Mouse (Mus musculus): Measurements from ENCODE around the gene Zfp687. TPM values are rescaled to one million over a fixed set of nuclear protein-coding genes. Genes with fewer than 3 reads are reported as not detected.

Gene Zfp687
- total and polyA plus RNA-seq, 2 experiments from 2014 or later = 18.0 to 35.4 TPM

- no peak for TF ChIP-seq CTCF (IDR thresholded peaks at IDR 0.05; ENCODE audit: low read depth)
- no peak overlapping the region for H3K4me3 ChIP-seq (ENCODE audit: low read length)
- H3K27ac ChIP-seq = no peak overlapping the region
- no peaks in the 10 kb centered on the region for H3K4me1 ChIP-seq (ENCODE audit: insufficient read depth, low read length)
- DNase-seq (ENCODE audit: low spot score) = no peak
- H3K9me3 ChIP-seq (ENCODE audit: low read length) = no peaks in the 10 kb centered on the region
- H3K4me2 ChIP-seq (ENCODE audit: low read depth, low read length) = no peak overlapping the region
- peaks cover 31% of the 10 kb centered on the region for H3K36me3 ChIP-seq (ENCODE audit: insufficient read depth, low read length)
- no peaks in the 10 kb centered on the region for H3K27me3 ChIP-seq (ENCODE audit: insufficient read depth, low read length)
- H3K9ac ChIP-seq (replicated peaks; ENCODE audit: low read length) = no peak overlapping the region
- no peak for ATAC-seq
These were observed 27.7 kb downstream of the Zfp687 start for GRCm38 (mm10) chr3:94987578-94987977.

DNA sequence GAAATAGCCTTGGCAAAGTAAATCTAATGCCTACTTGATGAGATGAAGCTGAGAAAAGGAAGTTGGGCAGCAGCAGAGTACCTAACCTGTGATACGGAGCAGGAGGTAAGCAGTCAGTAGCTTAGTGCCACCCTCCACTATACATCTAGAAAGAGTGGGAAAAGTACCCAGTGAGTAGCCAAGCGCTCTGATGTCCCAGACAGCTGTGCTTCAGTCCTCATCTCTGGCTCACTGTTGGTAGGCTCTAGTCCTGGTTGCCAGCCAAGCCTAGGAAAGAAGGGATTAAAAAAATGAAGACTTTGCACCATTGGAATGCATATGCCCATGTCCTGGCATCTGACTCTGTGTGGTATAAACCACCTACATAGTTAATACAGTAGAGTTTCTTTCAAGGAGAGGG, 29.7 kb downstream of the Zfp687 start:
- no peak for TF ChIP-seq CTCF (IDR thresholded peaks at IDR 0.05; ENCODE audit: low read depth)
- Histone ChIP-seq H3K4me3 (ENCODE audit: low read length) (no peak overlapping the region), H3K36me3 (ENCODE audit: insufficient read depth, low read length) (peaks cover 33% of the 10 kb centered on the region), H3K9ac (replicated peaks; ENCODE audit: low read length) (no peak overlapping the region), H3K27ac (no peak overlapping the region), H3K27me3 (ENCODE audit: insufficient read depth, low read length) (no peaks in the 10 kb centered on the region), H3K9me3 (ENCODE audit: low read length) (no peaks in the 10 kb centered on the region), H3K4me2 (ENCODE audit: low read depth, low read length) (no peak overlapping the region), H3K4me1 (ENCODE audit: insufficient read depth, low read length) (no peaks in the 10 kb centered on the region)
- no peak for DNase-seq (ENCODE audit: low spot score)
- 95% methylated on average over 2 of the region's 2 CpGs for WGBS
- ATAC-seq = no peak

DNA sequence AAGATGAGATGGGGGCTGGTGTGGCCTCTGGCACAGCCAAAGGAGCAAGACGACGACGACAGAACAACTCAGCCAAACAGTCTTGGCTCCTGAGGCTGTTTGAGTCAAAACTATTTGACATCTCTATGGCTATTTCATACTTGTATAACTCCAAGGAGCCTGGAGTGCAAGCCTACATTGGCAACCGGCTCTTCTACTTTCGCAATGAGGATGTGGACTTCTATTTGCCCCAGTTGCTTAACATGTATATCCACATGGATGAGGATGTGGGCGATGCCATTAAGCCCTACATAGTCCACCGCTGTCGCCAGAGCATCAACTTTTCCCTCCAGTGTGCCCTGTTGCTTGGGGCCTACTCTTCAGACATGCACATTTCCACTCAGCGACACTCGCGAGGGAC, 30.9 kb downstream of the Zfp687 start:
- H3K27ac ChIP-seq = no peak overlapping the region
- TF ChIP-seq CTCF (IDR thresholded peaks at IDR 0.05; ENCODE audit: low read depth) = no peak
- WGBS = 93% methylated on average over 11 of the region's 11 CpGs
- no peak overlapping the region for H3K4me2 ChIP-seq (ENCODE audit: low read depth, low read length)
- H3K27me3 ChIP-seq (ENCODE audit: insufficient read depth, low read length) = no peaks in the 10 kb centered on the region
- H3K4me3 ChIP-seq (ENCODE audit: low read length) = no peak overlapping the region
- H3K4me1 ChIP-seq (ENCODE audit: insufficient read depth, low read length) = no peaks in the 10 kb centered on the region
- ATAC-seq (no peak), DNase-seq (ENCODE audit: low spot score) (no peak)
- no peak overlapping the region for H3K9ac ChIP-seq (replicated peaks; ENCODE audit: low read length)
- peaks cover 30% of the 10 kb centered on the region for H3K36me3 ChIP-seq (ENCODE audit: insufficient read depth, low read length)
- no peaks in the 10 kb centered on the region for H3K9me3 ChIP-seq (ENCODE audit: low read length)

DNA sequence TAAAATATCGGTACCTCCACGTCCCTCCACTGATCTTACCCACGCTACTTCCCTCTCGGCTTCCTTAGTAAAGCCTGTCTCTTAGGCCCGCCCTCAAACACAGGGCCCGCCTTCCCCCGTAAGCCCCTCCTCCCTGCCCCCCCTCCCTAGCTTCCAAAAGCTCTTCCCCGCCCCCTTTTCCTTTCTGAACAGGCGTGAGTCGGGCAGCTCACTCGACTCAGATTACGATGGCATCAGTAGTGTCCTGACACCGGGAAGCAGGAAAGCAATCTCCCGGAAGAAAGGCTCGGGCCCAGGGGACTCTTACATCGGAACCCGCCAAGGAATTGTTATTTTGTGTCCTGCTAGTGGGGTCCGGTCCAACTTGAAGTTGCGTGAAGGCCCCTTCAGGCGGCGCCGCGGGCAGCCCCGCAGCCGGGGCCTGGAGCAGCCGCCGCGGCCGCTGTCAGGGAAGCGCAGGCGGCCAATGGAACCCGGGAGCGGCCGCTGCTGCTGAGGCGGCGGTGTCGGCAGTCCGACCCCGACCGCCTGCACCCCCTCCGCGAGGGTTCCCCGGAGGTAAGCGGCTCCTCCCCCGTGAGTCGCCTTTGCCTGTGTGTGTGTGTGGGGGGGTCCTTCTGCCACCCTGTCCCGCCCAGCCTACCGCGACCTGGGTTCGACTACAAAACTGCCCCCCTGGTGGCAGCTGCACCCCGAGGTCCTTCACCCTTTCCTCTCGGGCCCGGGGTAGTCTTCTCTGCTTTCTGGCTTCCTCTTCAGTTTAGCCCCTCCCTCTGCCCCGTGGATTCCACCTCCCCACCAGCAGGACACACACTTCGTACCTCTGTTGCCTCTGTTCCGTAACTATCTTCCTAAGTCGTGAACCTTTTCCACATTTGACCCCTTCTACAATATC, 40.5 kb downstream of the Zfp687 start, which contains the start of gene Pi4kb:
Pi4kb (plus strand) TSS at position 204 of the 895 bp plus-strand sequence.
- ATAC-seq (peak; percentile 94), DNase-seq (ENCODE audit: low spot score) (peak; percentile 96)
- Histone ChIP-seq H3K36me3 (ENCODE audit: insufficient read depth, low read length) (no peaks in the 10 kb centered on the region), H3K4me3 (ENCODE audit: low read length) (peak within 1 kb of the TSS; percentile 93), H3K4me1 (ENCODE audit: insufficient read depth, low read length) (peaks cover 11% of the 10 kb centered on the region), H3K27ac (peak within 1 kb of the TSS; percentile 92), H3K27me3 (ENCODE audit: insufficient read depth, low read length) (no peaks in the 10 kb centered on the region), H3K4me2 (ENCODE audit: low read depth, low read length) (peak within 1 kb of the TSS; percentile 82), H3K9me3 (ENCODE audit: low read length) (no peaks in the 10 kb centered on the region), H3K9ac (replicated peaks; ENCODE audit: low read length) (peak within 1 kb of the TSS; percentile 93)
- WGBS = under 1% methylated on average over 56 of the region's 57 CpGs
- peak; percentile 28 for TF ChIP-seq CTCF (IDR thresholded peaks at IDR 0.05; ENCODE audit: low read depth)

GRCm38 (mm10) chr3:94974026-94974527, 41.2 kb downstream of the Zfp687 start:
- no peaks in the 10 kb centered on the region for H3K27me3 ChIP-seq (ENCODE audit: insufficient read depth, low read length)
- H3K4me2 ChIP-seq (ENCODE audit: low read depth, low read length) = peak overlapping the region; percentile 82
- H3K36me3 ChIP-seq (ENCODE audit: insufficient read depth, low read length) = no peaks in the 10 kb centered on the region
- H3K9ac ChIP-seq (replicated peaks; ENCODE audit: low read length) = peak overlapping the region; percentile 93
- no peaks in the 10 kb centered on the region for H3K9me3 ChIP-seq (ENCODE audit: low read length)
- no peak for DNase-seq (ENCODE audit: low spot score)
- H3K4me1 ChIP-seq (ENCODE audit: insufficient read depth, low read length) = peaks cover 11% of the 10 kb centered on the region
- WGBS = 19% methylated on average over 9 of the region's 9 CpGs
- H3K4me3 ChIP-seq (ENCODE audit: low read length) = peak overlapping the region; percentile 93
- H3K27ac ChIP-seq = peak overlapping the region; percentile 17
- TF ChIP-seq CTCF (IDR thresholded peaks at IDR 0.05; ENCODE audit: low read depth) = no peak
- ATAC-seq = peak; percentile 33

DNA sequence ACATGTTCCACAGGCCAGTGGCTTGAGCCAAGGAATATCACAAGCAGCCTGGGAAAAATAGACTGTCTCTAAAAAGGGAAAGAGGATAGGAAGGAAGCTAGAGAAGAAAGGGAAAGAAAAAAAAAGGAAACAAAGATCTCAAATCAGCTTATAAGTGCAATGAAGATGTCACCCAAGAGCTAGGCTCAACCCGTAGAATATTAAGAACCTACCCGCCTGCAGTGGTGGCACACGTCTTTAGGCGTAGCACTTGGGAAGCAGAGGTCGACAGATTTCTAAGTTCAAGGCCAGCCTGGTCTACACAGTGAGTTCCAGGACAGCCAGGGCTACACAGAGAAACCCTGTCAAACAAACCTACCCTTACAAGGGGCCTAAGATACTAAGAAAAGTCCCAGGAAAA, 41.6 kb downstream of the Zfp687 start:
- ATAC-seq (no peak), DNase-seq (ENCODE audit: low spot score) (no peak)
- WGBS = 87% methylated on average over 5 of the region's 5 CpGs
- peak overlapping the region; percentile 93; the same call in 1 of the 2 replicates for H3K9ac ChIP-seq (replicated peaks; ENCODE audit: low read length)
- no peaks in the 10 kb centered on the region for H3K27me3 ChIP-seq (ENCODE audit: insufficient read depth, low read length)
- H3K4me2 ChIP-seq (ENCODE audit: low read depth, low read length) = peak overlapping the region; percentile 82
- H3K4me3 ChIP-seq (ENCODE audit: low read length) = no peak overlapping the region
- no peaks in the 10 kb centered on the region for H3K36me3 ChIP-seq (ENCODE audit: insufficient read depth, low read length)
- no peak for TF ChIP-seq CTCF (IDR thresholded peaks at IDR 0.05; ENCODE audit: low read depth)
- peaks cover 11% of the 10 kb centered on the region for H3K4me1 ChIP-seq (ENCODE audit: insufficient read depth, low read length)
- no peaks in the 10 kb centered on the region for H3K9me3 ChIP-seq (ENCODE audit: low read length)
- H3K27ac ChIP-seq = no peak overlapping the region

DNA sequence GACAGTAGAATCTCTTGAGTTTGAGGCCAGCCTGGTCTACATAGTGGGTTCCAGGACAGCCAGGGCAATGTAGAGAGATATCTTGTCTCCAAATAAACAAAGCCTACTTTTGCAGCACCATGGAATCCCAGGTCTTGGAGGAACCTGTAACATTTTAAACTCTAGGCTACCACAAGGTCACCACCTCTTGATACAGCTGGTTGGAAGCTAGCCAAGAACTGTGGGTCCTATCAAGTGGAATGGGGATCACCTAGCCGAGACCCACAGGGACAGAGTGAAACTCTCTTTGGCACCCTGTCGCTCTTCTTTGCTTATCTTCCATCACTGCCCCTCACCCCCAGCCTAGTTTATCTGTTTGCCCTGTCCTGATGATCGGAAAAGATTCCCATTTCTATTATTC, 42.7 kb downstream of the Zfp687 start:
- WGBS = 74% methylated on average over 3 of the region's 3 CpGs
- Histone ChIP-seq H3K27ac (no peak overlapping the region), H3K27me3 (ENCODE audit: insufficient read depth, low read length) (no peaks in the 10 kb centered on the region), H3K4me3 (ENCODE audit: low read length) (no peak overlapping the region), H3K9me3 (ENCODE audit: low read length) (no peaks in the 10 kb centered on the region), H3K36me3 (ENCODE audit: insufficient read depth, low read length) (no peaks in the 10 kb centered on the region), H3K9ac (replicated peaks; ENCODE audit: low read length) (no peak overlapping the region), H3K4me1 (ENCODE audit: insufficient read depth, low read length) (peaks cover 11% of the 10 kb centered on the region), H3K4me2 (ENCODE audit: low read depth, low read length) (no peak overlapping the region)
- ATAC-seq (no peak), DNase-seq (ENCODE audit: low spot score) (no peak)
- TF ChIP-seq CTCF (IDR thresholded peaks at IDR 0.05; ENCODE audit: low read depth) = no peak
